Mouse (Mus musculus): ENCODE data around the gene Bmp6. TPM values are rescaled to one million over a fixed set of nuclear protein-coding genes. Genes with fewer than 3 reads are reported as not detected.

Bmp6 gene
- polyA plus RNA-seq, 1 experiment from 2014 or later: 2.2 TPM

- Histone ChIP-seq H3K9ac (ENCODE audit: low read length) (no peak overlapping the region), H3K4me3 (ENCODE audit: low read depth, low read length) (no peak overlapping the region), H3K36me3 (ENCODE audit: control insufficient read depth, insufficient read depth, low read length) (no peaks in the 10 kb centered on the region), H3K27me3 (ENCODE audit: control insufficient read depth, insufficient read depth, low read length) (no peaks in the 10 kb centered on the region), H3K9me3 (ENCODE audit: control insufficient read depth, low read length) (no peaks in the 10 kb centered on the region), H3K4me2 (ENCODE audit: low read depth, low read length, severe bottlenecking) (no peak overlapping the region), H3K27ac (ENCODE audit: low read depth, low read length) (no peak overlapping the region), H3K4me1 (replicated peaks; ENCODE audit: control insufficient read depth, insufficient read depth, low read length) (no peaks in the 10 kb centered on the region)
- ATAC-seq (replicated peaks; ENCODE audit: low FRiP score): no peak
- 87% methylated on average over 8 of the region's 8 CpGs for WGBS
- no peak for DNase-seq (ENCODE audit: low spot score)
Measured at GRCm38 (mm10) chr13:38544769-38545445, 200.0 kb downstream of the Bmp6 start.

- Histone ChIP-seq H3K36me3 (ENCODE audit: control insufficient read depth, insufficient read depth, low read length) (no peaks in the 10 kb centered on the region), H3K4me2 (ENCODE audit: low read depth, low read length, severe bottlenecking) (no peak overlapping the region), H3K4me3 (ENCODE audit: low read depth, low read length) (no peak overlapping the region), H3K9ac (ENCODE audit: low read length) (no peak overlapping the region), H3K27me3 (ENCODE audit: control insufficient read depth, insufficient read depth, low read length) (no peaks in the 10 kb centered on the region), H3K9me3 (ENCODE audit: control insufficient read depth, low read length) (no peaks in the 10 kb centered on the region), H3K27ac (ENCODE audit: low read depth, low read length) (no peak overlapping the region), H3K4me1 (replicated peaks; ENCODE audit: control insufficient read depth, insufficient read depth, low read length) (no peaks in the 10 kb centered on the region)
- ATAC-seq (replicated peaks; ENCODE audit: low FRiP score) (no peak), DNase-seq (ENCODE audit: low spot score) (no peak)
- 82% methylated on average over 3 of the region's 3 CpGs for WGBS
Measured at GRCm38 (mm10) chr13:38545460-38545859, 200.6 kb downstream of the Bmp6 start.

GRCm38 (mm10) chr13:38546754-38547153 is 201.8 kb downstream of the Bmp6 start:
- Histone ChIP-seq H3K9ac (ENCODE audit: low read length) (no peak overlapping the region), H3K27me3 (ENCODE audit: control insufficient read depth, insufficient read depth, low read length) (no peaks in the 10 kb centered on the region), H3K4me1 (replicated peaks; ENCODE audit: control insufficient read depth, insufficient read depth, low read length) (no peaks in the 10 kb centered on the region), H3K27ac (ENCODE audit: low read depth, low read length) (no peak overlapping the region), H3K4me2 (ENCODE audit: low read depth, low read length, severe bottlenecking) (no peak overlapping the region), H3K9me3 (ENCODE audit: control insufficient read depth, low read length) (no peaks in the 10 kb centered on the region), H3K4me3 (ENCODE audit: low read depth, low read length) (no peak overlapping the region), H3K36me3 (ENCODE audit: control insufficient read depth, insufficient read depth, low read length) (no peaks in the 10 kb centered on the region)
- ATAC-seq (replicated peaks; ENCODE audit: low FRiP score) (no peak), DNase-seq (ENCODE audit: low spot score) (no peak)
- 90% methylated on average over 4 of the region's 4 CpGs for WGBS

- Histone ChIP-seq H3K4me2 (ENCODE audit: low read depth, low read length, severe bottlenecking) (no peak overlapping the region), H3K4me1 (replicated peaks; ENCODE audit: control insufficient read depth, insufficient read depth, low read length) (no peaks in the 10 kb centered on the region), H3K27me3 (ENCODE audit: control insufficient read depth, insufficient read depth, low read length) (no peaks in the 10 kb centered on the region), H3K9ac (ENCODE audit: low read length) (no peak overlapping the region), H3K9me3 (ENCODE audit: control insufficient read depth, low read length) (no peaks in the 10 kb centered on the region), H3K36me3 (ENCODE audit: control insufficient read depth, insufficient read depth, low read length) (no peaks in the 10 kb centered on the region), H3K27ac (ENCODE audit: low read depth, low read length) (no peak overlapping the region), H3K4me3 (ENCODE audit: low read depth, low read length) (no peak overlapping the region)
- ATAC-seq (replicated peaks; ENCODE audit: low FRiP score): no peak
- no peak for DNase-seq (ENCODE audit: low spot score)
- WGBS: 89% methylated on average over 5 of the region's 5 CpGs
Measured at GRCm38 (mm10) chr13:38547717-38548116, 202.8 kb downstream of the Bmp6 start.

- DNase-seq (ENCODE audit: low spot score) (no peak), ATAC-seq (replicated peaks; ENCODE audit: low FRiP score) (no peak)
- Histone ChIP-seq H3K4me3 (ENCODE audit: low read depth, low read length) (no peak overlapping the region), H3K4me2 (ENCODE audit: low read depth, low read length, severe bottlenecking) (no peak overlapping the region), H3K27me3 (ENCODE audit: control insufficient read depth, insufficient read depth, low read length) (no peaks in the 10 kb centered on the region), H3K4me1 (replicated peaks; ENCODE audit: control insufficient read depth, insufficient read depth, low read length) (no peaks in the 10 kb centered on the region), H3K36me3 (ENCODE audit: control insufficient read depth, insufficient read depth, low read length) (no peaks in the 10 kb centered on the region), H3K27ac (ENCODE audit: low read depth, low read length) (no peak overlapping the region), H3K9me3 (ENCODE audit: control insufficient read depth, low read length) (no peaks in the 10 kb centered on the region), H3K9ac (ENCODE audit: low read length) (no peak overlapping the region)
- WGBS: 79% methylated on average over 5 of the region's 5 CpGs
Measured at GRCm38 (mm10) chr13:38548681-38549080, 203.8 kb downstream of the Bmp6 start.

Other genes starting within 250 kb of the Bmp6 start
- 1.1 and 1.3 TPM in 2 replicates for gene Dsp, start 193.8 kb upstream of the Bmp6 start, polyA plus RNA-seq (2014; fragmentation: Nextera tagmentation; extraction: Ambion mirVana)
- gene Snrnp48, start 140.2 kb upstream of the Bmp6 start, polyA plus RNA-seq (2014; fragmentation: Nextera tagmentation; extraction: Ambion mirVana): 44.8 and 45.5 TPM in 2 replicates
- 122 and 137 TPM in 2 replicates for gene Txndc5, start 183.7 kb downstream of the Bmp6 start, polyA plus RNA-seq (2014; fragmentation: Nextera tagmentation; extraction: Ambion mirVana)